Mouse (Mus musculus) limb, embryonic 14.5 days (tissue): ENCODE measurements around the gene Gm10322. TPM values are rescaled to one million over a fixed set of nuclear protein-coding genes. Genes with fewer than 3 reads are reported as not detected.

Source experiments
- ATAC-seq: fragments of 200-750 bp; cut with Nextera tagmentation; 2 replicates; pipeline ENCODE4 v1.8.0; 2017; ENCODE audit warnings: low read depth, moderate number of reproducible peaks, moderate TSS enrichment; ENCODE audit not compliant: low FRiP score
- DNase-seq: peaks from one replicate; pipeline ENCODE4 v3.0.0-alpha.2; 2015; ENCODE audit warnings: low spot score
- H3K27ac ChIP-seq: fragments of 300-500 bp; sonication (generic); replicated peaks from 2 replicates; pipeline ENCODE4 v1.5.1; 2014; ENCODE audit warnings: low read depth, mild to moderate bottlenecking, low read length, moderate library complexity, mixed read lengths
- H3K27me3 ChIP-seq: fragments of 300-500 bp; sonication (generic); 2 replicates; pipeline ENCODE4 v1.6.1; 2014; ENCODE audit warnings: low read length, mixed read lengths; ENCODE audit not compliant: control insufficient read depth, insufficient read depth
- H3K36me3 ChIP-seq: fragments of 300-500 bp; sonication (generic); 2 replicates; pipeline ENCODE4 v1.6.1; 2014; ENCODE audit warnings: mild to moderate bottlenecking, low read length, moderate library complexity, mixed read lengths; ENCODE audit not compliant: control insufficient read depth, insufficient read depth
- H3K4me1 ChIP-seq: fragments of 300-500 bp; sonication (generic); 2 replicates; pipeline ENCODE4 v1.6.1; 2014; ENCODE audit warnings: antibody characterized with exemption, low read length, mixed read lengths; ENCODE audit not compliant: control insufficient read depth, insufficient read depth
- H3K4me2 ChIP-seq: fragments of 300-500 bp; sonication (generic); replicated peaks from 2 replicates; pipeline ENCODE4 v1.6.1; 2014; ENCODE audit warnings: low read depth, mild to moderate bottlenecking, low read length, moderate library complexity; ENCODE audit not compliant: severe bottlenecking
- H3K4me3 ChIP-seq: fragments of 300-500 bp; sonication (generic); replicated peaks from 2 replicates; pipeline ENCODE4 v1.5.1; 2014; ENCODE audit warnings: low read length
- H3K9ac ChIP-seq: fragments of 300-500 bp; sonication (generic); 2 replicates; pipeline ENCODE4 v1.6.1; 2014; ENCODE audit warnings: mild to moderate bottlenecking, low read depth, low read length, moderate library complexity; ENCODE audit not compliant: severe bottlenecking
- H3K9me3 ChIP-seq: fragments of 300-500 bp; sonication (generic); 2 replicates; pipeline ENCODE4 v1.6.1; 2016; ENCODE audit warnings: low read length; ENCODE audit not compliant: control insufficient read depth
- POLR2A ChIP-seq: fragments of 200-500 bp; IDR thresholded peaks from 2 replicates; pipeline ENCODE4 v1.8.0; 2012; ENCODE audit warnings: inconsistent platforms, mild to moderate bottlenecking, moderate library complexity, borderline replicate concordance; ENCODE audit not compliant: insufficient read depth, insufficient read length; ENCODE audit errors: extremely low read depth
- WGBS: fragments of 180-500 bp; shearing (Covaris S2); extraction: QIAGEN DNeasy Blood & Tissue Kit; methylation state at CpG from one replicate; pipeline ENCODE4 v1.1.7; 2014; 5-methylcytosine and 5-hydroxymethylcytosine counted together
- polyA plus RNA-seq, 2 experiments: library from polyadenylated mRNA; depleted of rRNA in 1 of 2; stranded (reverse) in 1 of 2; unstranded in 1 of 2; fragments of >200 nt; fragmentation: Nextera tagmentation in 1 of 2; extraction: Ambion mirVana in 1 of 2; gene quantifications; 2 replicates each; pipeline versions ENCODE4 v1.2.1 to v1.2.3; 2012 to 2014

Gene Gm10322
- polyA plus RNA-seq, 2 experiments = not detected

GRCm38 (mm10) chr10:59588135-59588534 is 27.7 kb upstream of the Gm10322 start:
- H3K27ac ChIP-seq = no peak overlapping the region
- ATAC-seq (no peak), DNase-seq (no peak)
- H3K4me3 ChIP-seq = no peak overlapping the region
- no peak overlapping the region for H3K9ac ChIP-seq
- TF ChIP-seq POLR2A = no peak
- no peak overlapping the region for H3K4me2 ChIP-seq
- H3K27me3 ChIP-seq = no peaks in the 10 kb centered on the region
- 86% methylated on average over 7 of the region's 7 CpGs for WGBS
- no peaks in the 10 kb centered on the region for H3K4me1 ChIP-seq
- H3K36me3 ChIP-seq = no peaks in the 10 kb centered on the region
- H3K9me3 ChIP-seq = no peaks in the 10 kb centered on the region

GRCm38 (mm10) chr10:59589420-59589819 is 26.4 kb upstream of the Gm10322 start:
- Histone ChIP-seq H3K9ac (no peak overlapping the region), H3K27me3 (no peaks in the 10 kb centered on the region), H3K9me3 (no peaks in the 10 kb centered on the region), H3K27ac (no peak overlapping the region), H3K4me1 (no peaks in the 10 kb centered on the region), H3K4me3 (no peak overlapping the region), H3K4me2 (no peak overlapping the region), H3K36me3 (0 out of 2 replicates have a peak, but pooled peaks cover 3% of the 10 kb centered on the region)
- WGBS = 74% methylated on average over 7 of the region's 7 CpGs
- no peak for ATAC-seq
- no peak for DNase-seq
- TF ChIP-seq POLR2A = no peak

- WGBS = 79% methylated on average over 13 of the region's 13 CpGs
- H3K27me3 ChIP-seq = no peaks in the 10 kb centered on the region
- H3K36me3 ChIP-seq = 0 out of 2 replicates have a peak, but pooled peaks cover 3% of the 10 kb centered on the region
- no peaks in the 10 kb centered on the region for H3K4me1 ChIP-seq
- no peak for DNase-seq
- TF ChIP-seq POLR2A = no peak
- H3K27ac ChIP-seq = no peak overlapping the region
- no peak for ATAC-seq
- H3K9ac ChIP-seq = no peak overlapping the region
- no peaks in the 10 kb centered on the region for H3K9me3 ChIP-seq
- no peak overlapping the region for H3K4me3 ChIP-seq
- no peak overlapping the region for H3K4me2 ChIP-seq
Observed at GRCm38 (mm10) chr10:59589856-59590255, 26.0 kb upstream of the Gm10322 start.

GRCm38 (mm10) chr10:59590606-59591005 is 25.3 kb upstream of the Gm10322 start:
- H3K4me3 ChIP-seq = no peak overlapping the region
- no peaks in the 10 kb centered on the region for H3K4me1 ChIP-seq
- TF ChIP-seq POLR2A = no peak
- H3K36me3 ChIP-seq = 0 out of 2 replicates have a peak, but pooled peaks cover 3% of the 10 kb centered on the region
- no peak overlapping the region for H3K9ac ChIP-seq
- DNase-seq (no peak), ATAC-seq (no peak)
- H3K27me3 ChIP-seq = no peaks in the 10 kb centered on the region
- H3K27ac ChIP-seq = no peak overlapping the region
- WGBS = 99% methylated on average over 9 of the region's 9 CpGs
- H3K9me3 ChIP-seq = no peaks in the 10 kb centered on the region
- H3K4me2 ChIP-seq = no peak overlapping the region

- ATAC-seq = no peak
- no peak for TF ChIP-seq POLR2A
- peak; percentile 38 for DNase-seq
- H3K9ac ChIP-seq = no peak overlapping the region
- H3K9me3 ChIP-seq = no peaks in the 10 kb centered on the region
- WGBS = 69% methylated on average over 13 of the region's 13 CpGs
- H3K4me1 ChIP-seq = no peaks in the 10 kb centered on the region
- H3K27me3 ChIP-seq = no peaks in the 10 kb centered on the region
- H3K4me3 ChIP-seq = no peak overlapping the region
- H3K36me3 ChIP-seq = peaks cover 14% of the 10 kb centered on the region; the same call in 1 of the 2 replicates
- H3K4me2 ChIP-seq = no peak overlapping the region
- H3K27ac ChIP-seq = no peak overlapping the region
Observed at GRCm38 (mm10) chr10:59593826-59594570, 21.9 kb upstream of the Gm10322 start.
